Mouse (Mus musculus): Measurements from ENCODE around the gene Igsf9. TPM values are rescaled to one million over a fixed set of nuclear protein-coding genes. Genes with fewer than 3 reads are reported as not detected.

Igsf9 gene
- polyA plus RNA-seq, 1 experiment from 2014 or later, result 11.0 TPM

DNA sequence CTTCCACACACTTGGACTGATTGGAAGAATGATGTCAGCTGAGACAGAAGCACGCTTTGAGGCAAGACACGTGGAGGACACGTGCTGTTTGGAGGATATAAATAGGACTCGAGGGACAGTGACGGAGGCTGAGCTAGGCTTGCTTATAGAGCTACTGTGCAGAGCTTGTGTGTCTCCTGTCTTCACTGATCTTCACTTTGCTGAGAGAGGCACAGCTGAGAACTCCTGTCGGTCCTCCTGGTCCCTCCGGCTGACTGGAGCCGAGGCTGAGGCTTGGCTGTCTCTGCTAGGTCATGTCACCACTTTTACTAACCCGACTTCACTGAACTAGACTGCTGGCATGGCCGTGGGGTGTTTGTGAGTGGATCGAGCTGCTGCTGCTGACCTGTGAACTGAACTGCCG is 42.1 kb downstream of the Igsf9 start:
- ATAC-seq (no peak), DNase-seq (ENCODE audit: low read depth, low spot score) (no peak)
- ChIA-PET CTCF (interaction anchor here (0.9 kb wide), 1 partner anchor 14 kb away, joined by 3 read pairs; no protein-coding TSS in a partner anchor), POLR2A (no interaction called here)
- no peak for TF ChIP-seq CTCF (IDR thresholded peaks at IDR 0.05)
- in situ Hi-C loops (cut with MboI; ENCODE audit: low pct_unique_long_range_greater_than_20kb), result loop anchor here (10.0 to 25.0 kb wide), 2 partner anchors 111 to 386 kb away; partner anchors contain the start of genes Dcaf8, Dusp23 and Pex19
- H3K27me3 ChIP-seq, result peaks cover 8% of the 10 kb centered on the region

DNA sequence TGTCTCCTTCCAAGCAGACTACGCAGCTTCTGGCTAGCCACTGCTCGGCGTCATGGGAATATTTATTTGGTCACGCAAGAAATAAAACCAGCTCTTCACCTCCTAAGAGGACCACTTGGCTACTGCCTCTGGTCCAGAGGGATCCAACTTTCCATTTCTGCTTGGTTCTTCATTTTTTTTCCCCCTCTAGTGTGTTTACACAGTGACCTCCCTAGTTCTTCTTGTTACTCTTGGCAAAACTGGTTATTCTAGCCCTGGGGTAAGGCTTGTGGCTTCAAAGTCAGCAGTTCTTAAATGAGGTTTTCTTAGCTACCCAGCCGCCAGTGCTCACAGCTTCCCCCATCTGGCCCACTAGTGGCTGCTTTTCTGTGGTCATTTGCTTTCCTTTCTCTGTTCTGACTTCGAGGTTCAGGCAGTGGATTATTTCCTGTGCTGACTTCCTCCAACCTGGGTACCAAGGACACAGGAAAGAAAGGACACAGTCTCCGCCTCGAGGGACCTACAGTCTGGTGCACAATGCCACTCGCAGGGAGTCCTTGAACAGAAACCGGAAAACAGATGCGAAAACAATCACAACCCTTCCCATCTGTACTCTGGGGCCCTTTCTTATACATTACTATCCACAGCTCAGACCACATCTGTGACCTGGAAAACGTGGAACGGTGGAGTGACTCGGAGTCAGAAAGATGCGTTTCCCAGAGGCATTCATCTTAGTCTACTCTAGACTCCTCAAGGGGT is 43.6 kb downstream of the Igsf9 start:
- ChIA-PET CTCF (interaction anchor here (0.8 to 1.7 kb wide), 3 partner anchors 9 to 117 kb away, joined by 3 to 6 read pairs (median 3); no protein-coding TSS in a partner anchor), POLR2A (no interaction called here)
- ATAC-seq, result no peak
- in situ Hi-C loops (cut with MboI; ENCODE audit: low pct_unique_long_range_greater_than_20kb), result loop anchor here (10.0 to 25.0 kb wide), 2 partner anchors 110 to 862 kb away; partner anchors contain the start of gene Dusp23
- H3K27me3 ChIP-seq, result peaks cover 8% of the 10 kb centered on the region
- no peak for TF ChIP-seq CTCF (IDR thresholded peaks at IDR 0.05)
- no peak for DNase-seq (ENCODE audit: low read depth, low spot score)

DNA sequence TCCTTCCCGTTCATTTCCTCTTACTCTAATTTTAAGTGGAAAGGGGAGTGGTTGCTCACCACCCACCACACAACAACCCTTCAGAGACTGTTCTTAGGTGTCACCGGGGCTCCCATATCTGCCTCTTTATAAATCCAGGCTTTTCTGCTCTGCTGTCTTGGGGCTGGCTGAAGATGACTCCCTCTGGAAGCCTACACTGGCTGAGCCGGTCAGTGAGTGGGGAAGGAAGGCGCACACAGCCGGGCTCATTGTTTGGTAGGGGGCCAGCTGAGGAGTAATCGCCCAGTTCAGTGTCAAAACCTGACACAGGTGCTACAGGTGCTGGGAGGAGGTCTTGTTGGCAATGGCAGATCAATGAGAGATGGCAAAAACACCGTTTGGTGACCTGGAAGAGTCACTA is 44.4 kb downstream of the Igsf9 start:
- ATAC-seq (no peak), DNase-seq (ENCODE audit: low read depth, low spot score) (no peak)
- H3K27me3 ChIP-seq, result peaks cover 8% of the 10 kb centered on the region
- TF ChIP-seq CTCF (IDR thresholded peaks at IDR 0.05), result no peak
- CTCF ChIA-PET, result interaction anchor here (0.8 to 2.1 kb wide), 3 partner anchors 10 to 118 kb away, joined by 3 to 6 read pairs (median 5); no protein-coding TSS in a partner anchor
- in situ Hi-C loops (cut with MboI; ENCODE audit: low pct_unique_long_range_greater_than_20kb), result loop anchor here (10.0 to 25.0 kb wide), 2 partner anchors 109 to 861 kb away; partner anchors contain the start of gene Dusp23
- POLR2A ChIA-PET, result no interaction called here

GRCm38 (mm10) chr1:172526380-172527081 is 44.9 kb downstream of the Igsf9 start:
- peaks cover 8% of the 10 kb centered on the region for H3K27me3 ChIP-seq
- DNase-seq (ENCODE audit: low read depth, low spot score) (no peak), ATAC-seq (no peak)
- ChIA-PET CTCF (interaction anchor here (0.8 to 3.4 kb wide), 4 partner anchors 10 to 118 kb away, joined by 3 to 21 read pairs (median 4); no protein-coding TSS in a partner anchor), POLR2A (no interaction called here)
- in situ Hi-C loops (cut with MboI; ENCODE audit: low pct_unique_long_range_greater_than_20kb), result loop anchor here (10.0 to 25.0 kb wide), 2 partner anchors 108 to 861 kb away; partner anchors contain the start of gene Dusp23
- TF ChIP-seq CTCF (IDR thresholded peaks at IDR 0.05), result no peak

- no peak for TF ChIP-seq CTCF (IDR thresholded peaks at IDR 0.05)
- H3K27me3 ChIP-seq, result peaks cover 8% of the 10 kb centered on the region
- CTCF ChIA-PET, result interaction anchor here (1.3 to 3.4 kb wide), 6 partner anchors 8 to 119 kb away, joined by 4 to 21 read pairs (median 6); partner anchors contain the start of gene Cfap45
- in situ Hi-C loops (cut with MboI; ENCODE audit: low pct_unique_long_range_greater_than_20kb), result loop anchor here (10.0 to 25.0 kb wide), 2 partner anchors 107 to 860 kb away; partner anchors contain the start of gene Dusp23
- ATAC-seq, result no peak
- DNase-seq (ENCODE audit: low read depth, low spot score), result no peak
- POLR2A ChIA-PET, result no interaction called here
These were observed 45.8 kb downstream of the Igsf9 start for GRCm38 (mm10) chr1:172527431-172527830.

DNA sequence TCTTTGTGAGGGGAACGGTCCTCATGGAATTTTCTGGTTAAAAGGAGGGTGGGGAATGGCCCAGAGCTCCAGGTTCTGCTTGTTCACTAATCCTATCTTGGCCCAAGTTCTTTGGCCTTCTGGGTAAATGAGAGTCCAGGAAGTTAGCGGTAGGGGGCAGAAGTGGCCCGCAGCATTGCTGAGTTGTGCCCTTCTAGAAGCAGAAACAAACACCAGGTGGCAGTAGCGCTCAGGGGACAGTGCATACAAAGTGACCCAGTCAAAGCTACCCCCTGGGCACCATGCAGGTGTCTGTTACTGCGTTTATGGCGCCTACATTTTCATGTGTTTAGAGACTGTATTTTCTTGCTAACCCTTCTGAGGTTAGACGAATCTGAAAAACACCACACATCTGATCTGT is 47.1 kb downstream of the Igsf9 start:
- ChIA-PET POLR2A (interaction anchor here (0.7 to 1.1 kb wide), 2 partner anchors 19 to 107 kb away, joined by 3 read pairs; no protein-coding TSS in a partner anchor), CTCF (interaction anchor here (0.8 to 3.4 kb wide), 26 partner anchors 9 to 163 kb away, joined by 3 to 21 read pairs (median 4); partner anchors contain the start of genes Cfap45, Dusp23, Igsf9 and Slamf9)
- peaks cover 5% of the 10 kb centered on the region for H3K27me3 ChIP-seq
- TF ChIP-seq CTCF (IDR thresholded peaks at IDR 0.05), result peak; percentile 99
- DNase-seq (ENCODE audit: low read depth, low spot score) (peak; percentile 24), ATAC-seq (peak; percentile 94)
- in situ Hi-C loops (cut with MboI; ENCODE audit: low pct_unique_long_range_greater_than_20kb), result loop anchor here (10.0 to 25.0 kb wide), 2 partner anchors 106 to 859 kb away; partner anchors contain the start of gene Dusp23

GRCm38 (mm10) chr1:172530544-172531220 is 49.1 kb downstream of the Igsf9 start:
- TF ChIP-seq CTCF (IDR thresholded peaks at IDR 0.05), result no peak
- in situ Hi-C loops (cut with MboI; ENCODE audit: low pct_unique_long_range_greater_than_20kb), result loop anchor here (25.0 kb wide), 1 partner anchor 857 kb away; no protein-coding TSS in a partner anchor
- ChIA-PET CTCF (no interaction called here), POLR2A (interaction anchor here (0.6 to 0.7 kb wide), 2 partner anchors 19 to 131 kb away, joined by 3 read pairs; no protein-coding TSS in a partner anchor)
- no peak for DNase-seq (ENCODE audit: low read depth, low spot score)
- ATAC-seq, result peak; percentile 37
- H3K27me3 ChIP-seq, result peaks cover 6% of the 10 kb centered on the region

DNA sequence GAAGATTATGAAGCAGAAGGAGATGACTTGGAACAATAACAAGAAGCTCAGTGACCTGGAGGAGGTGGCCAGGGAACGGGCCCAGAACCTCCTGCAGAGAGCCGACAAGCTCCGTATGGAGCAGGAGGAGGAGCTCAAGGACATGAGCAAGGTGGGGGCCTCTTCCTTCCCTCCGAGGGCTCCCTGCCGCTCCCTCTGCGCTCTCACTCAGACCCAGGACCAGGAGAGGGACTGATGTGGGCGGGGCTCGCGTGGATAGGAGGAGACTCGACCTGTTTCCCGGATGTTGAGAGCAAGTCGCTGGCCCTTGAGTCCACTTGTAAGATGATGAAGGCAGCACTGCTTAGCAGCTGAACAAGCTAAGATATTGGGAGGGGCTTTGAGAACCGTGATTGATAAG is 51.0 kb downstream of the Igsf9 start:
- in situ Hi-C loops (cut with MboI; ENCODE audit: low pct_unique_long_range_greater_than_20kb), result loop anchor here (25.0 kb wide), 1 partner anchor 855 kb away; no protein-coding TSS in a partner anchor
- ChIA-PET CTCF (interaction anchor here (0.7 to 1.3 kb wide), 3 partner anchors 18 to 30 kb away, joined by 3 to 4 read pairs (median 3); no protein-coding TSS in a partner anchor), POLR2A (interaction anchor here (0.6 kb wide), 1 partner anchor 117 kb away, joined by 3 read pairs; no protein-coding TSS in a partner anchor)
- DNase-seq (ENCODE audit: low read depth, low spot score), result no peak
- ATAC-seq, result no peak
- peaks cover 6% of the 10 kb centered on the region for H3K27me3 ChIP-seq
- TF ChIP-seq CTCF (IDR thresholded peaks at IDR 0.05), result no peak

GRCm38 (mm10) chr1:172535116-172535515 is 53.5 kb downstream of the Igsf9 start:
- ChIA-PET POLR2A (no interaction called here), CTCF (no interaction called here)
- peaks cover 11% of the 10 kb centered on the region for H3K27me3 ChIP-seq
- in situ Hi-C loops (cut with MboI; ENCODE audit: low pct_unique_long_range_greater_than_20kb), result loop anchor here (25.0 kb wide), 1 partner anchor 852 kb away; no protein-coding TSS in a partner anchor
- no peak for TF ChIP-seq CTCF (IDR thresholded peaks at IDR 0.05)
- DNase-seq (ENCODE audit: low read depth, low spot score) (no peak), ATAC-seq (no peak)

Measured in Patski (cell line).